Mouse (Mus musculus): ENCODE data around the gene Fer1l5. TPM values are rescaled to one million over a fixed set of nuclear protein-coding genes. Genes with fewer than 3 reads are reported as not detected.

Gene Fer1l5
- polyA plus RNA-seq, 1 experiment, result not detected

DNA sequence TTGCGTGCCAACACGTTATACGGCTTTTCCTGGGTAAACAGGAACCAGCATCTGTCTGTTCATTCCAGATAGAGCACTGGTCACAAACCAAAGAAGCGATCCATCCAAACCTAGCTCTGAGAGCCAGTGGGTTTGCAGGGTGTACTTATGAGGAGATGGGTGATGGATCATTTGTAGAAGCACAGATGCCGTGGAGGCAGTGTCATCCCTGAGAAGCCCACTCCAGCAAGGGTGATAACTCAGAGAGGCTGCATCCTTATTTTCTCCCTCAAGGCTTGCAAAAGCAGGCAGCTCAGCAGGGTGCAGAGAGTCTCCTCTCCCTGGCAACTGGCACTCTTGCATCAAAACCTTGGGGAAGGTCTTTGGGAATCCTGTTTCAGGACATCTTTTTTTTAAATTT is 86.1 kb downstream of the Fer1l5 start:
- Histone ChIP-seq H3K4me1 (ENCODE audit: control insufficient read depth, insufficient read depth, insufficient read length) (peaks cover 8% of the 10 kb centered on the region; the same call in 1 of the 2 replicates), H3K27me3 (ENCODE audit: control insufficient read depth, insufficient read depth, low read length) (no peaks in the 10 kb centered on the region), H3K4me3 (ENCODE audit: extremely low read depth, insufficient read depth, insufficient read length) (no peak overlapping the region), H3K36me3 (ENCODE audit: control insufficient read depth, insufficient read depth, low read length) (no peaks in the 10 kb centered on the region), H3K27ac (ENCODE audit: insufficient read depth, low read length) (no peak overlapping the region)
- DNase-seq (ENCODE audit: low read depth in 1 of 2, low spot score in 2 of 2), result no peak
- TF ChIP-seq CTCF (IDR thresholded peaks at IDR 0.05; ENCODE audit: extremely low read depth, insufficient read depth, insufficient read length, insufficient replicate concordance) (no peak), POLR2A (IDR thresholded peaks at IDR 0.05; ENCODE audit: low read depth, low read length) (no peak)
- 73% methylated on average over 5 of the region's 5 CpGs for WGBS

DNA sequence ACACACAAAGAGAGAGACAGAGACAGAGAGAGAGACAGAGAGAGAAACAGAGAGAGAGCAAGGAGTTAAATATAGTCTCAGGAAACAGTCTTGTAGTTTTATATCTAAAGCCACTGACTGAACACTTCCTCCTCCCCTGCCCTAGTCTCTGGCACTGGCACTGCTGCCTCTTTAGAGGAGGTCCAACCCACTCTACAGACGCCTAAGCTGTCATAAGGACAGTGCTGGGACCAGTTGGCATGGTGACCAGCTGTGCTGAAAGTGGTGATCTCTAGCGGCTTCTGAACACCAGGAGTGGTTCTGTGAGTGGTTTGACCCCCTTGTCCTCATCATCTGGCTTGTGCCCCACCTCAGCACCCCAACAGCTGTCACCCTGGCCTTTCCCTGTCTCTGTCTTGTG is 89.7 kb downstream of the Fer1l5 start:
- peak in 1 of 2 experiments; percentile 14 for DNase-seq (ENCODE audit: low read depth in 1 of 2, low spot score in 2 of 2)
- no peak for TF ChIP-seq CTCF (IDR thresholded peaks at IDR 0.05; ENCODE audit: extremely low read depth, insufficient read depth, insufficient read length, insufficient replicate concordance)
- TF ChIP-seq POLR2A (IDR thresholded peaks at IDR 0.05; ENCODE audit: low read depth, low read length), result no peak; the same call in 1 of the 2 replicates
- Histone ChIP-seq H3K27me3 (ENCODE audit: control insufficient read depth, insufficient read depth, low read length) (no peaks in the 10 kb centered on the region), H3K4me1 (ENCODE audit: control insufficient read depth, insufficient read depth, insufficient read length) (peaks cover 8% of the 10 kb centered on the region; the same call in 1 of the 2 replicates), H3K4me3 (ENCODE audit: extremely low read depth, insufficient read depth, insufficient read length) (peak overlapping the region; percentile 49), H3K36me3 (ENCODE audit: control insufficient read depth, insufficient read depth, low read length) (no peaks in the 10 kb centered on the region), H3K27ac (ENCODE audit: insufficient read depth, low read length) (peak overlapping the region; percentile 63)
- 4% methylated on average over 2 of the region's 2 CpGs for WGBS

DNA sequence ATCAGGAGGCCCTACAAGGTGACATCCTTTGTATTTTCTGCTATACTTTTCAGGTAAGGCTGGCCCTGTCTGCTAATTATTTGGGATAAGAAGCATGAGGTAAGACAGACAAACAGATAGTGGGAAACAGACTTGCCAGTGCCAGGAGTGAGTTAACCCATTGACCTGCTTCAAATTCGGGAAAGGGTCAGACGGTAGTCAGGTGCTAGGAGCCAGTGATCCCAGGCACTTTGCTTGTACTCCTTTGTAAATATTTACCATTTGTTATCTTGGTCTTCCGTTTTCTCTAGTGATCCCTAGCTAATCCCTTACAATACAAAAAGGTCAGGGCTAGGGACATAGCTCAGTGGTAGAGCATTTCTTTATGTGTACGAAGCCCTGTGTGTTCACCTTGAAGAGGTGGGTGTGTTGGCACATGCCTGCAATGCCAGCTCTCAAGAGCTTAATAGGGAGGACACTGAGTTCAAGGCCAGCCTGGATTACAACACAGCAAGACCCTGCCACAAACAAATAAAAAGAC is 93.6 kb downstream of the Fer1l5 start:
- DNase-seq (ENCODE audit: low read depth in 1 of 2, low spot score in 2 of 2), result no peak

GRCm38 (mm10) chr1:36467446-36467845 is 95.4 kb downstream of the Fer1l5 start:
- no peak for DNase-seq (ENCODE audit: low read depth in 1 of 2, low spot score in 2 of 2)
- Histone ChIP-seq H3K27me3 (ENCODE audit: control insufficient read depth, insufficient read depth, low read length) (no peaks in the 10 kb centered on the region), H3K36me3 (ENCODE audit: control insufficient read depth, insufficient read depth, low read length) (no peaks in the 10 kb centered on the region), H3K4me3 (ENCODE audit: extremely low read depth, insufficient read depth, insufficient read length) (no peak overlapping the region), H3K4me1 (ENCODE audit: control insufficient read depth, insufficient read depth, insufficient read length) (peaks cover 9% of the 10 kb centered on the region), H3K27ac (ENCODE audit: insufficient read depth, low read length) (no peak overlapping the region)
- no peak for TF ChIP-seq CTCF (IDR thresholded peaks at IDR 0.05; ENCODE audit: extremely low read depth, insufficient read depth, insufficient read length, insufficient replicate concordance)
- no peak for TF ChIP-seq POLR2A (IDR thresholded peaks at IDR 0.05; ENCODE audit: low read depth, low read length)
- WGBS, result 78% methylated on average over 5 of the region's 5 CpGs

More for the DNA sequence above, 93.6 kb downstream of the Fer1l5 start:
- WGBS, result 90% methylated on average over 4 of the region's 4 CpGs
- TF ChIP-seq CTCF (IDR thresholded peaks at IDR 0.05; ENCODE audit: extremely low read depth, insufficient read depth, insufficient read length, insufficient replicate concordance), result no peak
- no peak for TF ChIP-seq POLR2A (IDR thresholded peaks at IDR 0.05; ENCODE audit: low read depth, low read length)
- Histone ChIP-seq H3K4me1 (ENCODE audit: control insufficient read depth, insufficient read depth, insufficient read length) (peaks cover 8% of the 10 kb centered on the region; the same call in 1 of the 2 replicates), H3K36me3 (ENCODE audit: control insufficient read depth, insufficient read depth, low read length) (no peaks in the 10 kb centered on the region), H3K27me3 (ENCODE audit: control insufficient read depth, insufficient read depth, low read length) (no peaks in the 10 kb centered on the region), H3K4me3 (ENCODE audit: extremely low read depth, insufficient read depth, insufficient read length) (no peak overlapping the region), H3K27ac (ENCODE audit: insufficient read depth, low read length) (no peak overlapping the region)

DNA sequence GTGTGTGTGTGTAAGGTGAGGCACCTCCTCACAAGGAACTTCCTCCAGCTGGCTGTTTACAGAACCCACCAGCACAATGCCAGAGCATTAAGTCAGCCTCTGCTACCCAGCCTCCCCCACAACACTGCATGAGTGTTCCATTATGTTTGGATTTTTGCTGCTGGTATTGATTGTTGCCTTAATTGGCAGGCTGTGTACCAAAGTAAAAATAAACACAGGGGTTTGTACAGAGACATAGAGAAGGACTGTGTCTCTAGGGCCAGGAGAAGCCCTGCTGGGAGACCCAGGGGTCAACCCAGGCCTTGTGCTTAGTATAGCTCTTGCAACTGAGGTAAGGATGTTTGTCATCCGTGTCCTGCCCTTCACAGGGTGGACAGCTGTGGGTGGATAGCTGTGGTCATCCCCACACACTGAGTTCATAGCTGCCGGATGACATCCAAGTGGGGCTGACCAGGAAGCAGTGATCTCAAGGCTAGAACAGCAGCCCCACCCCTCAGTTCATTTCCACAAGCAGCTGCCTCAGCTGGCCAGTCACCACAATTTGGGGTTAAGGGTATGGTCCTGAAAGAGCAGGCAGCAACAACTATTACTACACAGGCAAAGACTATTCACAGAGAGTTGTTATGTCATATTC is 97.8 kb downstream of the Fer1l5 start:
- no peaks in the 10 kb centered on the region for H3K27me3 ChIP-seq (ENCODE audit: control insufficient read depth, insufficient read depth, low read length)
- no peak overlapping the region for H3K4me3 ChIP-seq (ENCODE audit: extremely low read depth, insufficient read depth, insufficient read length)
- TF ChIP-seq CTCF (IDR thresholded peaks at IDR 0.05; ENCODE audit: extremely low read depth, insufficient read depth, insufficient read length, insufficient replicate concordance) (no peak), POLR2A (IDR thresholded peaks at IDR 0.05; ENCODE audit: low read depth, low read length) (no peak)
- no peak for DNase-seq (ENCODE audit: low read depth in 1 of 2, low spot score in 2 of 2)
- peaks cover 25% of the 10 kb centered on the region for H3K4me1 ChIP-seq (ENCODE audit: control insufficient read depth, insufficient read depth, insufficient read length)
- no peak overlapping the region for H3K27ac ChIP-seq (ENCODE audit: insufficient read depth, low read length)
- H3K36me3 ChIP-seq (ENCODE audit: control insufficient read depth, insufficient read depth, low read length), result no peaks in the 10 kb centered on the region
- 92% methylated on average over 2 of the region's 2 CpGs for WGBS

DNA sequence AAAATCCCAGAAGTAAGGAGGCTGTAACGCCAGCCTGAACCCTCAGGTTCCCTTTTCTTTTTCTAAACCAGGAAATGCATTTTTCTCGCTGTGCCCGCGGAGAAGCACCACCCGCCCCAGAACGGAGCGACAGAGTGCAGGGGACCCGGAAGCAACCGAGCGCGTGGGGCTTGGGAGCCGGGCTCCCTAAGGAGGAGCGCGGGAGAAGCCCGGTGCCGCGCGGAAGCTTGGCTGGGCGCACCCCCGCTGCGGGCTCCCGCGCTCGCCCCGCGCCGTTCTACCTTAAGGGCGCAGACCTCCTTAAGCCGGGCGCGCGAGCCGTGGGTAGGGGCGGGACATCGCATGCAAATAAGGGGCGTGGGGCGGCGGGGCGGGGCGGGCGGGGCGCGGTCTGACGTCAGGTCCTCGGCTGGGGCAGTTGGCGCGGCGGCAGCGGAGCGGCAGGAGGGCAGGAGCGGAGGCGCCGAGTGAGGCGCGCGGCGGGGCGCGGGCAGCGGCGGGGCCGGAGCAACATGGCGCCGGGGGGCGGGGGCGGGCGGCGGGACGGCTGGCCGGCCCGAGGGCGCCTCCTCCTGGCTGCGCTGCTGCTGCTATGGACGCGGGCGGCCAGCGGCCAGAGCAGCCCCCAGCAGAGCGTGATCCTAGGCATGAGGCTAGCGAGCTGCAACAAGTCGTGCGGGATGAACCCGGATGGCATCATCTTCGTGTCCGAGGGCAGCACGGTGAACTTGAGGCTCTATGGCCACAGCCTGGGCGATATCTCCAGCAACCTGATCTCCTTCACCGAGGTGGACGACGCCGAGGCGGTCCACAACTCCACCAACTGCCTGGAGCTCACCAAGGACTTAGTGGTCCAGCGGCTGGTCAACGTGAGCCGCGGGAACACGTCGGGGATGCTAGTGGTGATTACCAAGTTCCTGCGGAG is 99.4 kb downstream of the Fer1l5 start, which contains the start of gene Cnnm4:
Gene Cnnm4 (plus strand): TSS at position 440 of the 925 bp plus-strand sequence.
- H3K27ac ChIP-seq (ENCODE audit: insufficient read depth, low read length), result peak within 1 kb of the TSS; percentile 97
- no peaks in the 10 kb centered on the region for H3K36me3 ChIP-seq (ENCODE audit: control insufficient read depth, insufficient read depth, low read length)
- peak; percentile 28; the same call in 1 of the 2 replicates for TF ChIP-seq CTCF (IDR thresholded peaks at IDR 0.05; ENCODE audit: extremely low read depth, insufficient read depth, insufficient read length, insufficient replicate concordance)
- TF ChIP-seq POLR2A (IDR thresholded peaks at IDR 0.05; ENCODE audit: low read depth, low read length), result peak; percentile 57
- WGBS, result under 1% methylated on average over 79 of the region's 98 CpGs
- peak; percentile 66 to 83 for DNase-seq (ENCODE audit: low read depth in 1 of 2, low spot score in 2 of 2)
- no peaks in the 10 kb centered on the region for H3K27me3 ChIP-seq (ENCODE audit: control insufficient read depth, insufficient read depth, low read length)
- peaks cover 33% of the 10 kb centered on the region for H3K4me1 ChIP-seq (ENCODE audit: control insufficient read depth, insufficient read depth, insufficient read length)
- H3K4me3 ChIP-seq (ENCODE audit: extremely low read depth, insufficient read depth, insufficient read length), result peak within 1 kb of the TSS; percentile 89

Other genes with a start within 250 kb of the Fer1l5 start
- 13.5 and 15.9 TPM in 2 replicates for gene Uggt1, start 127.6 kb upstream of the Fer1l5 start, polyA plus RNA-seq (2012; rRNA removed)
- gene Neurl3, start 97.6 kb upstream of the Fer1l5 start, polyA plus RNA-seq (2012; rRNA removed), result 66.0 and 80.9 TPM in 2 replicates
- 29.6 and 39.6 TPM in 2 replicates for gene Arid5a, start 64.6 kb upstream of the Fer1l5 start, polyA plus RNA-seq (2012; rRNA removed)
- gene Kansl3, start 3.1 kb upstream of the Fer1l5 start, polyA plus RNA-seq (2012; rRNA removed), result 25.9 and 29.8 TPM in 2 replicates
- 8.9 and 11.6 TPM in 2 replicates for gene Lman2l, start 73.0 kb downstream of the Fer1l5 start, polyA plus RNA-seq (2012; rRNA removed)
- 5.6 and 5.7 TPM in 2 replicates for gene Cnnm4, start 99.3 kb downstream of the Fer1l5 start, polyA plus RNA-seq (2012; rRNA removed)
- 18.4 and 24.1 TPM in 2 replicates for gene Cnnm3, start 139.6 kb downstream of the Fer1l5 start, polyA plus RNA-seq (2012; rRNA removed)
- 16.6 and 17.7 TPM in 2 replicates for gene Ankrd23, start 164.6 kb downstream of the Fer1l5 start, polyA plus RNA-seq (2012; rRNA removed)
- not detected in 2 replicates for gene Gm42417, start 167.1 kb downstream of the Fer1l5 start, polyA plus RNA-seq (2012; rRNA removed)
- gene Ankrd39, start 175.2 kb downstream of the Fer1l5 start, polyA plus RNA-seq (2012; rRNA removed), result 22.2 and 26.0 TPM in 2 replicates
- 8.5 and 9.5 TPM in 2 replicates for gene Sema4c, start 186.1 kb downstream of the Fer1l5 start, polyA plus RNA-seq (2012; rRNA removed)